Mouse (Mus musculus): ENCODE data around the gene Mafk. TPM values are rescaled to one million over a fixed set of nuclear protein-coding genes. Genes with fewer than 3 reads are reported as not detected.

The Mafk gene
- total and polyA plus RNA-seq, 2 experiments: 7.0 to 12.5 TPM

DNA sequence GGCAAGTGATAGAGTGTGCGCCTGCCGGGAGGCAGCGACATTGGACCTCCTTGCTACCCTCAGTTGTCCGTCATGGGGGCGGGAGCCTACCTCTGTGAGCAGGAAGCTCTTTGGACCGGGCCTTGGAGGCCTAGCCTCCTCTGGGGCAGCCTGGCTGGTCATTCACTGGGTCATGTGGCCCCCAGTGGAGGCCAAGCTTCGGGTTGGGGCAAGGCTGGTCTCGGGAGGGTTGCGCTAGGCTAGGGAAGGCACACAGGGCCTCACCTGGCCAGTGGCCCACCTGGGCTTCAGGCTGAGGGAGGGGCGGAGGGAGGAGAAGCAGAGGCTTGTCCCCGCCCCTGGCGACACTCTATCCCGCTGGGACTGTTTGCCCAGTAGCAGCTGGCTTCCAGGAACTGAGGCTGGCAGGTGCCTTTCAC, 22.7 kb downstream of the Mafk start:
- Histone ChIP-seq H3K27me3 (ENCODE audit: control insufficient read depth, insufficient read depth, low read length) (no peaks in the 10 kb centered on the region), H3K27ac (replicated peaks; ENCODE audit: insufficient read depth, low read depth, low read length) (peak overlapping the region; percentile 50), H3K4me3 (ENCODE audit: insufficient read depth, low read depth, low read length) (peak overlapping the region; percentile 58), H3K9ac (ENCODE audit: low read depth, low read length) (peak overlapping the region; percentile 58), H3K4me1 (ENCODE audit: control insufficient read depth, insufficient read depth, low read length) (no peaks in the 10 kb centered on the region), H3K36me3 (ENCODE audit: control insufficient read depth, insufficient read depth, low read length) (no peaks in the 10 kb centered on the region; the same call in 1 of the 2 replicates), H3K79me2 (ENCODE audit: control insufficient read depth, insufficient read depth, low read length) (no peaks in the 10 kb centered on the region)
- peak; percentile 89 for DNase-seq (ENCODE audit: extremely low read depth, low read depth, low spot score)
- WGBS: 14% methylated on average over 13 of the region's 13 CpGs
- TF ChIP-seq CTCF (IDR thresholded peaks at IDR 0.05; ENCODE audit: low read depth, low read length) (no peak; the same call in 1 of the 2 replicates), POLR2A (IDR thresholded peaks at IDR 0.05; ENCODE audit: extremely low read depth, insufficient read depth, low read length) (0 out of 2 replicates have a peak, but pooled peaks have one; percentile 10)

- 65% methylated on average over 6 of the region's 6 CpGs for WGBS
- H3K4me1 ChIP-seq (ENCODE audit: control insufficient read depth, insufficient read depth, low read length): peaks cover 1% of the 10 kb centered on the region; the same call in 1 of the 2 replicates
- H3K9ac ChIP-seq (ENCODE audit: low read depth, low read length): no peak overlapping the region
- H3K36me3 ChIP-seq (ENCODE audit: control insufficient read depth, insufficient read depth, low read length): no peaks in the 10 kb centered on the region
- no peaks in the 10 kb centered on the region for H3K27me3 ChIP-seq (ENCODE audit: control insufficient read depth, insufficient read depth, low read length)
- no peak overlapping the region for H3K27ac ChIP-seq (replicated peaks; ENCODE audit: insufficient read depth, low read depth, low read length)
- TF ChIP-seq CTCF (IDR thresholded peaks at IDR 0.05; ENCODE audit: low read depth, low read length) (no peak), POLR2A (IDR thresholded peaks at IDR 0.05; ENCODE audit: extremely low read depth, insufficient read depth, low read length) (no peak)
- no peak overlapping the region for H3K4me3 ChIP-seq (ENCODE audit: insufficient read depth, low read depth, low read length)
- DNase-seq (ENCODE audit: extremely low read depth, low read depth, low spot score): no peak
- H3K79me2 ChIP-seq (ENCODE audit: control insufficient read depth, insufficient read depth, low read length): no peaks in the 10 kb centered on the region
Measured at GRCm38 (mm10) chr5:139815964-139816363, 24.7 kb downstream of the Mafk start.

DNA sequence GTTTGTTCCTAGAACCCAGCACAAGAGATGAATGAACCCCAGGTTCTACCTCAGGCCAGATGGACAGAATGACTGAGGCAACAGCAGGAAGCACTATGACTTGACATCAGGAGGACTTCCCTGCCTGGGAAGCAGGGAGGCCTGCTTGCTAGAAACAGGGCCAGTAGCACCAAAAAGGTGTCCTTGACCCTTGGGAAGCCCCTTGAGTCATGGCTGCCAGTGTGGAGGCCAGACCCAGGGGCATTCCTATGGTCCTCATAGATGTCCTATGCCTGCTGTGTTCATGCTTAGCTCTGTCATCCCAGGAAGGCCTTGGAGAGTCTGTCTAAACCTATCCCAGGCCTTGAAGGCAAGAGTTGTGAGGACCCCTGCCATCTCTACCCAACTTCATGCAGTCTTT, 25.1 kb downstream of the Mafk start:
- H3K27me3 ChIP-seq (ENCODE audit: control insufficient read depth, insufficient read depth, low read length): no peaks in the 10 kb centered on the region
- peaks cover 6% of the 10 kb centered on the region; the same call in 1 of the 2 replicates for H3K4me1 ChIP-seq (ENCODE audit: control insufficient read depth, insufficient read depth, low read length)
- H3K4me3 ChIP-seq (ENCODE audit: insufficient read depth, low read depth, low read length): no peak overlapping the region
- no peak overlapping the region for H3K27ac ChIP-seq (replicated peaks; ENCODE audit: insufficient read depth, low read depth, low read length)
- TF ChIP-seq CTCF (IDR thresholded peaks at IDR 0.05; ENCODE audit: low read depth, low read length): no peak
- no peak for TF ChIP-seq POLR2A (IDR thresholded peaks at IDR 0.05; ENCODE audit: extremely low read depth, insufficient read depth, low read length)
- no peak for DNase-seq (ENCODE audit: extremely low read depth, low read depth, low spot score)
- no peak overlapping the region for H3K9ac ChIP-seq (ENCODE audit: low read depth, low read length)
- H3K79me2 ChIP-seq (ENCODE audit: control insufficient read depth, insufficient read depth, low read length): no peaks in the 10 kb centered on the region
- H3K36me3 ChIP-seq (ENCODE audit: control insufficient read depth, insufficient read depth, low read length): no peaks in the 10 kb centered on the region

- H3K27ac ChIP-seq (replicated peaks; ENCODE audit: insufficient read depth, low read depth, low read length): no peak overlapping the region
- H3K79me2 ChIP-seq (ENCODE audit: control insufficient read depth, insufficient read depth, low read length): no peaks in the 10 kb centered on the region
- peaks cover 9% of the 10 kb centered on the region; the same call in 1 of the 2 replicates for H3K4me1 ChIP-seq (ENCODE audit: control insufficient read depth, insufficient read depth, low read length)
- no peaks in the 10 kb centered on the region for H3K27me3 ChIP-seq (ENCODE audit: control insufficient read depth, insufficient read depth, low read length)
- H3K9ac ChIP-seq (ENCODE audit: low read depth, low read length): no peak overlapping the region
- TF ChIP-seq POLR2A (IDR thresholded peaks at IDR 0.05; ENCODE audit: extremely low read depth, insufficient read depth, low read length) (no peak), CTCF (IDR thresholded peaks at IDR 0.05; ENCODE audit: low read depth, low read length) (peak; percentile 92)
- DNase-seq (ENCODE audit: extremely low read depth, low read depth, low spot score): no peak
- WGBS: 7% methylated on average over 1 of the region's 1 CpGs
- H3K4me3 ChIP-seq (ENCODE audit: insufficient read depth, low read depth, low read length): no peak overlapping the region
- H3K36me3 ChIP-seq (ENCODE audit: control insufficient read depth, insufficient read depth, low read length): no peaks in the 10 kb centered on the region
Measured at GRCm38 (mm10) chr5:139817292-139817691, 26.0 kb downstream of the Mafk start.

DNA sequence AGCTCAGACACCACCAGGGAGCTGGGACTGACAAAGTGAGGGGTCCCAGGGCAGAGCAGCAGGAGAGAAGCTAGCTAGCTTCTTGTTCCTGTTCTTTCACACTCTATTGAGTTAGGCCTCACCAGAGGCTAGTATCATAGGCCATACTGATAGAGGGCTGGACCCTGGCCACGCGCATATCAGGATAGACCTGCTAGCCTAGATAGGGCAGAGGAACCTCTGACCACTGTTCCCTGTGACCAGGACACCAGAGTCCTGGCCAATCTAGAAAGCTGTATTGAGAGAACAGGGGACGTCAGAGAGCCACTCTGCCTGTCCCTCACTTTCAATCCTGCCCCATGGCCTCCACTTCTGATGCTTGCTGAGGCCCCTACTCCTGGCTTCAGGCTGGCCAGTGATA, 26.7 kb downstream of the Mafk start:
- Histone ChIP-seq H3K4me1 (ENCODE audit: control insufficient read depth, insufficient read depth, low read length) (peaks cover 17% of the 10 kb centered on the region), H3K27ac (replicated peaks; ENCODE audit: insufficient read depth, low read depth, low read length) (no peak overlapping the region), H3K79me2 (ENCODE audit: control insufficient read depth, insufficient read depth, low read length) (no peaks in the 10 kb centered on the region), H3K9ac (ENCODE audit: low read depth, low read length) (no peak overlapping the region), H3K4me3 (ENCODE audit: insufficient read depth, low read depth, low read length) (no peak overlapping the region), H3K36me3 (ENCODE audit: control insufficient read depth, insufficient read depth, low read length) (no peaks in the 10 kb centered on the region), H3K27me3 (ENCODE audit: control insufficient read depth, insufficient read depth, low read length) (no peaks in the 10 kb centered on the region)
- DNase-seq (ENCODE audit: extremely low read depth, low read depth, low spot score): no peak
- WGBS: 83% methylated on average over 3 of the region's 3 CpGs
- TF ChIP-seq CTCF (IDR thresholded peaks at IDR 0.05; ENCODE audit: low read depth, low read length) (no peak), POLR2A (IDR thresholded peaks at IDR 0.05; ENCODE audit: extremely low read depth, insufficient read depth, low read length) (no peak)

DNA sequence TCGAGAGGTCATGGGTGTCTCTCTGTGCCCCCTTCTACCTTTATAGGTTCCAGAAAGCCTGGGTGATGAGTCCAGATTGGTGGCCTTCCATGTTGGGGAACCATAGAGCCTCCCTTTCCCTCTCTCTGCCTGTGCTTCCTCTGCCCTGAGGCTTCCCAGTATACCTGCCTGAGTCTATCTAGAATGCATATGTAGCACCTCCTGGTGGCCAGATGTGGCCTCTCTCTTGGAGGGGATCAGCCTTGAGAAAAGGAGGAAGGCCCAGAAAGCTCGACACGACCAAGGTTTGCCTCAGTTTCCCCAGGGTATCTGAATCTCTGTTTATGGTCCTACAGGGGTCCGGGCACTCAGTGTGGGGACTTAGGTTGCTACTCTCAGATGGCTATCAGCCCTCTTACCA, 27.5 kb downstream of the Mafk start:
- Histone ChIP-seq H3K36me3 (ENCODE audit: control insufficient read depth, insufficient read depth, low read length) (no peaks in the 10 kb centered on the region), H3K27ac (replicated peaks; ENCODE audit: insufficient read depth, low read depth, low read length) (no peak overlapping the region), H3K4me3 (ENCODE audit: insufficient read depth, low read depth, low read length) (no peak overlapping the region), H3K79me2 (ENCODE audit: control insufficient read depth, insufficient read depth, low read length) (no peaks in the 10 kb centered on the region), H3K27me3 (ENCODE audit: control insufficient read depth, insufficient read depth, low read length) (no peaks in the 10 kb centered on the region), H3K9ac (ENCODE audit: low read depth, low read length) (no peak overlapping the region), H3K4me1 (ENCODE audit: control insufficient read depth, insufficient read depth, low read length) (peaks cover 18% of the 10 kb centered on the region)
- no peak for DNase-seq (ENCODE audit: extremely low read depth, low read depth, low spot score)
- peak; percentile 50 for TF ChIP-seq CTCF (IDR thresholded peaks at IDR 0.05; ENCODE audit: low read depth, low read length)
- TF ChIP-seq POLR2A (IDR thresholded peaks at IDR 0.05; ENCODE audit: extremely low read depth, insufficient read depth, low read length): no peak
- 60% methylated on average over 4 of the region's 4 CpGs for WGBS

All from liver, adult 2 months (tissue).